Mouse (Mus musculus) bone marrow macrophage, adult 2 months (primary cell): ENCODE measurements around the gene Itpk1. TPM values are rescaled to one million over a fixed set of nuclear protein-coding genes. Genes with fewer than 3 reads are reported as not detected.

Experiments
- H3K27ac ChIP-seq: 2 replicates; pipeline ENCODE4 v1.5.1; 2012; ENCODE audit warnings: low read depth, low read length; ENCODE audit not compliant: insufficient read depth
- H3K4me1 ChIP-seq: 2 replicates; pipeline ENCODE4 v1.6.1; 2012; ENCODE audit warnings: low read length; ENCODE audit not compliant: control insufficient read depth, insufficient read depth
- H3K4me3 ChIP-seq: 2 replicates; pipeline ENCODE4 v1.5.1; 2012; ENCODE audit warnings: mild to moderate bottlenecking, low read length, moderate library complexity; ENCODE audit not compliant: insufficient read depth
- CTCF ChIP-seq: IDR thresholded peaks from 2 replicates; pipeline ENCODE4 v1.5.1; 2012; ENCODE audit warnings: low read depth, mild to moderate bottlenecking, low read length, moderate library complexity
- POLR2A ChIP-seq: IDR thresholded peaks from 2 replicates; pipeline ENCODE4 v1.6.1; 2012; ENCODE audit warnings: mild to moderate bottlenecking, low read depth, low read length, borderline replicate concordance
- polyA plus RNA-seq: library from polyadenylated mRNA; stranded (reverse); fragments of >200 nt; gene quantifications from 2 replicates; pipeline ENCODE4 v1.2.4, GENCODE M21; 2012; ENCODE audit not compliant: missing spikeins, insufficient read depth, insufficient read length

The Itpk1 gene
- polyA plus RNA-seq, 1 experiment, result 23.5 TPM

GRCm38 (mm10) chr12:102730798-102731619 is 26.3 kb upstream of the Itpk1 start:
- TF ChIP-seq POLR2A, result no peak
- TF ChIP-seq CTCF, result no peak
- peaks cover 5% of the 10 kb centered on the region for H3K4me1 ChIP-seq
- H3K27ac ChIP-seq, result no peak overlapping the region
- H3K4me3 ChIP-seq, result no peak overlapping the region

GRCm38 (mm10) chr12:102729855-102730797 is 25.4 kb upstream of the Itpk1 start:
- no peak overlapping the region for H3K27ac ChIP-seq

GRCm38 (mm10) chr12:102725761-102726175 is 21.0 kb upstream of the Itpk1 start:
- TF ChIP-seq CTCF, result no peak
- TF ChIP-seq POLR2A, result no peak
- Histone ChIP-seq H3K4me3 (no peak overlapping the region), H3K4me1 (peaks cover 22% of the 10 kb centered on the region), H3K27ac (no peak overlapping the region)

More at GRCm38 (mm10) chr12:102729855-102730797, 25.4 kb upstream of the Itpk1 start:
- no peak for TF ChIP-seq CTCF
- no peak for TF ChIP-seq POLR2A
- peaks cover 5% of the 10 kb centered on the region for H3K4me1 ChIP-seq
- H3K4me3 ChIP-seq, result no peak overlapping the region

- Histone ChIP-seq H3K4me3 (no peak overlapping the region), H3K27ac (no peak overlapping the region), H3K4me1 (peaks cover 19% of the 10 kb centered on the region)
- TF ChIP-seq POLR2A, result no peak
- no peak for TF ChIP-seq CTCF
Observed at GRCm38 (mm10) chr12:102725146-102725545, 20.4 kb upstream of the Itpk1 start.

GRCm38 (mm10) chr12:102723861-102724260 is 19.1 kb upstream of the Itpk1 start:
- H3K27ac ChIP-seq, result no peak overlapping the region
- H3K4me1 ChIP-seq, result peaks cover 18% of the 10 kb centered on the region
- no peak overlapping the region for H3K4me3 ChIP-seq
- TF ChIP-seq CTCF (no peak), POLR2A (no peak)

- TF ChIP-seq POLR2A (no peak), CTCF (no peak)
- Histone ChIP-seq H3K4me1 (peaks cover 18% of the 10 kb centered on the region), H3K27ac (no peak overlapping the region), H3K4me3 (no peak overlapping the region)
Observed at GRCm38 (mm10) chr12:102722966-102723365, 18.2 kb upstream of the Itpk1 start.

- peaks cover 18% of the 10 kb centered on the region for H3K4me1 ChIP-seq
- H3K4me3 ChIP-seq, result no peak overlapping the region
- no peak overlapping the region for H3K27ac ChIP-seq
- TF ChIP-seq POLR2A, result no peak
- no peak for TF ChIP-seq CTCF
Observed at GRCm38 (mm10) chr12:102722451-102722850, 17.7 kb upstream of the Itpk1 start.

- H3K4me3 ChIP-seq, result no peak overlapping the region
- TF ChIP-seq CTCF, result peak; percentile 96
- TF ChIP-seq POLR2A, result no peak
- no peak overlapping the region for H3K27ac ChIP-seq
- peaks cover 16% of the 10 kb centered on the region for H3K4me1 ChIP-seq
Observed at GRCm38 (mm10) chr12:102719552-102720315, 15.0 kb upstream of the Itpk1 start.

- Histone ChIP-seq H3K27ac (no peak overlapping the region), H3K4me1 (no peaks in the 10 kb centered on the region), H3K4me3 (no peak overlapping the region)
- no peak for TF ChIP-seq POLR2A
- TF ChIP-seq CTCF, result no peak
Observed at GRCm38 (mm10) chr12:102714654-102715395, 10.1 kb upstream of the Itpk1 start.
